Mouse (Mus musculus) C2C12 (cell line): ENCODE data around the gene Zdhhc1. TPM values are rescaled to one million over a fixed set of nuclear protein-coding genes. Genes with fewer than 3 reads are reported as not detected.
A peak's percentile ranks its signal among the peaks of the same experiment; 100 is the strongest.

Experiments used
- H3K27me3 ChIP-seq: one replicate; pipeline ENCODE4 v1.6.1; 2011; ENCODE audit not compliant: control insufficient read depth, insufficient read depth, insufficient read length
- H3K36me3 ChIP-seq: one replicate; pipeline ENCODE4 v1.6.1; 2011; ENCODE audit not compliant: control insufficient read depth, insufficient read depth
- H3K4me3 ChIP-seq: one replicate; pipeline ENCODE4 v1.5.1; 2011; ENCODE audit warnings: mild to moderate bottlenecking, control low read depth; ENCODE audit not compliant: poor library complexity, insufficient read depth, severe bottlenecking
- H3K79me2 ChIP-seq: one replicate; pipeline ENCODE4 v1.6.1; 2011; ENCODE audit not compliant: control insufficient read depth, insufficient read depth
- H3K79me3 ChIP-seq: one replicate; pipeline ENCODE4 v1.6.1; 2011; ENCODE audit warnings: low read depth, control low read depth
- H3ac ChIP-seq: one replicate; pipeline ENCODE3; 2011; ENCODE audit warnings: low read depth; ENCODE audit not compliant: control insufficient read depth, insufficient read length
- CEBPB ChIP-seq: IDR thresholded peaks from one replicate; pipeline ENCODE4 v1.6.1; 2011; ENCODE audit warnings: low read depth, mild to moderate bottlenecking, control low read depth, moderate library complexity
- CTCF ChIP-seq: IDR thresholded peaks from one replicate; pipeline ENCODE4 v1.5.1; 2011; ENCODE audit not compliant: control insufficient read depth, insufficient read depth, insufficient read length
- FOSL1 ChIP-seq: IDR thresholded peaks from one replicate; pipeline ENCODE4 v1.8.0; 2011; ENCODE audit warnings: mild to moderate bottlenecking, low read length; ENCODE audit not compliant: poor library complexity, insufficient read depth, severe bottlenecking
- MAX ChIP-seq: IDR thresholded peaks from one replicate; pipeline ENCODE4 v1.6.1; 2011; ENCODE audit warnings: mild to moderate bottlenecking, control low read depth
- MYOD1 ChIP-seq: IDR thresholded peaks from one replicate; pipeline ENCODE4 v1.6.1; 2011; ENCODE audit warnings: low read depth; ENCODE audit not compliant: control insufficient read depth, insufficient read length
- MYOG ChIP-seq: IDR thresholded peaks from one replicate; pipeline ENCODE4 v1.6.1; 2011; ENCODE audit not compliant: control insufficient read depth, insufficient read length; ENCODE audit errors: extremely low read depth
- USF1 ChIP-seq: IDR thresholded peaks from one replicate; pipeline ENCODE4 v1.6.1; 2011; ENCODE audit warnings: low read depth, mild to moderate bottlenecking, control low read depth, moderate library complexity
- polyA plus RNA-seq: library from polyadenylated mRNA; unstranded; fragments of >200 nt; fragmentation: generic; extraction: Trizol; gene quantifications from one replicate; pipeline ENCODE4 v1.2.1, GENCODE M21; 2012; ENCODE audit warnings: missing spikeins

Gene Zdhhc1
- polyA plus RNA-seq, 1 experiment: 8.8 TPM

- Histone ChIP-seq H3K4me3 (no peak overlapping the region), H3K27me3 (no peaks in the 10 kb centered on the region), H3ac (no peak overlapping the region), H3K79me2 (no peaks in the 10 kb centered on the region), H3K36me3 (peaks cover 9% of the 10 kb centered on the region), H3K79me3 (no peaks in the 10 kb centered on the region)
- TF ChIP-seq CTCF (peak; percentile 28), MAX (no peak)
Measured at GRCm38 (mm10) chr8:105531774-105532173, 35.1 kb upstream of the Zdhhc1 start.

- TF ChIP-seq CTCF (no peak), USF1 (no peak), FOSL1 (no peak)
- Histone ChIP-seq H3K79me3 (no peaks in the 10 kb centered on the region), H3K79me2 (no peaks in the 10 kb centered on the region), H3ac (no peak overlapping the region), H3K27me3 (no peaks in the 10 kb centered on the region), H3K36me3 (no peaks in the 10 kb centered on the region), H3K4me3 (no peak overlapping the region)
Measured at GRCm38 (mm10) chr8:105529271-105529670, 32.6 kb upstream of the Zdhhc1 start.

GRCm38 (mm10) chr8:105528206-105528605, 31.5 kb upstream of the Zdhhc1 start:
- H3K36me3 ChIP-seq: no peaks in the 10 kb centered on the region
- TF ChIP-seq MYOD1 (no peak), MAX (no peak), FOSL1 (no peak), CEBPB (no peak), CTCF (no peak), USF1 (no peak), MYOG (no peak)

GRCm38 (mm10) chr8:105527110-105527509, 30.4 kb upstream of the Zdhhc1 start:
- peaks cover 3% of the 10 kb centered on the region for H3K36me3 ChIP-seq
- TF ChIP-seq MYOG (no peak), CTCF (no peak), CEBPB (no peak), MAX (no peak), MYOD1 (no peak), FOSL1 (no peak)
- no peaks in the 10 kb centered on the region for H3K79me3 ChIP-seq

More at GRCm38 (mm10) chr8:105528206-105528605, 31.5 kb upstream of the Zdhhc1 start:
- Histone ChIP-seq H3K79me2 (no peaks in the 10 kb centered on the region), H3K27me3 (no peaks in the 10 kb centered on the region), H3K79me3 (no peaks in the 10 kb centered on the region), H3ac (no peak overlapping the region), H3K4me3 (no peak overlapping the region)

GRCm38 (mm10) chr8:105522890-105523289, 26.2 kb upstream of the Zdhhc1 start:
- TF ChIP-seq MYOD1 (no peak), MYOG (no peak), CEBPB (no peak), USF1 (no peak), CTCF (no peak)
- H3K27me3 ChIP-seq: no peaks in the 10 kb centered on the region
- H3K79me2 ChIP-seq: no peaks in the 10 kb centered on the region
- peaks cover 3% of the 10 kb centered on the region for H3K36me3 ChIP-seq
- no peaks in the 10 kb centered on the region for H3K79me3 ChIP-seq
- H3K4me3 ChIP-seq: no peak overlapping the region
- H3ac ChIP-seq: no peak overlapping the region

More at GRCm38 (mm10) chr8:105527110-105527509, 30.4 kb upstream of the Zdhhc1 start:
- H3K4me3 ChIP-seq: no peak overlapping the region
- H3K27me3 ChIP-seq: no peaks in the 10 kb centered on the region
- H3ac ChIP-seq: no peak overlapping the region
- H3K79me2 ChIP-seq: no peaks in the 10 kb centered on the region

GRCm38 (mm10) chr8:105521995-105522769, 25.5 kb upstream of the Zdhhc1 start:
- no peak for TF ChIP-seq MYOD1
- TF ChIP-seq MAX: no peak
- no peak for TF ChIP-seq USF1
- TF ChIP-seq MYOG: no peak
- TF ChIP-seq CEBPB: no peak
- TF ChIP-seq FOSL1: no peak
- TF ChIP-seq CTCF: no peak
- Histone ChIP-seq H3K36me3 (peaks cover 3% of the 10 kb centered on the region), H3K27me3 (no peaks in the 10 kb centered on the region), H3ac (no peak overlapping the region), H3K79me2 (no peaks in the 10 kb centered on the region), H3K79me3 (no peaks in the 10 kb centered on the region), H3K4me3 (no peak overlapping the region)
